Mouse (Mus musculus): Measurements from ENCODE around the gene Spata16.

Gene Spata16

GRCm38 (mm10) chr3:26970529-26970928 is 333.1 kb downstream of the Spata16 start:
- DNase-seq (ENCODE audit: low spot score), result no peak

GRCm38 (mm10) chr3:26971276-26971675 is 333.9 kb downstream of the Spata16 start:
- DNase-seq (ENCODE audit: low spot score), result no peak

DNA sequence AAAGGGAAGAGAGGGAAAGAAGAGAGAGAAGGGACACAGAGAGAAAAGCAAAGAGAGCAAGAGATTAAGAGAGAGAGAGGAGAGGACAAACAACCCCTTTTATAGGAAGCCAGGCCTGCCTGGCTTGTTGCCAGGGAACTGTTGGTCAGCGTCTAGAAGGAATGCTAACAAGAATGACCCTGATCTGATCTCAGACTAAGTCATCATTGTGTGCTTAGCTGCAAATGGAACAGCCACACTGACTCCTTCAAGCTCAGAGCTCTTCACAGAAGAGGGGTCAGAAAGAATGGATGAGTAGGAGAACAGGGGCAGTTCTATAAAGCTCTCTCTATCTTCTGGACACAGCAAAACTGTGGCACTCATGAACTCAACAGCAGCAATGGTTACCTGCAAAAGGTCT is 334.7 kb downstream of the Spata16 start:
- peak; percentile 33 for DNase-seq (ENCODE audit: low spot score)

GRCm38 (mm10) chr3:26979603-26980002 is 342.2 kb downstream of the Spata16 start:
- no peak for DNase-seq (ENCODE audit: low spot score)

DNA sequence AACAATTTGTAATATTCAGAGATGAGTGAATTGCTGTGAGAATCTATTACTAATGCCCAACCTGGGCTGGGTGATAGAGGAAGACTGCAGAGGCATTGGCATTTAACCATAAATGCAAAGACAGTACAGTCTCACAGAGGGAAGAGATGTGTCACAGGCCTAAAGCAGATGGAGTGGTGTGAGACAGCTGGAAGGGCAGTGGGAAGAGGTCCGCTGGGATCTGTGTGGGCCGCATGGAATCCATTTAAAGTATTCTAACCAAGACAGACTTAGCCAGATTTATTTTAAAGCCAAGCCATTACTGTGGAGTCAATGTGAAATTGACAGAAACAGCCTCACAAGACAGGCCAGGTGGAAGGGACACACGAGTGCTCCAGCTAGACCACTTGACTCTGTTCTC is 343.0 kb downstream of the Spata16 start:
- DNase-seq (ENCODE audit: low spot score), result no peak

GRCm38 (mm10) chr3:26981979-26982623 is 344.7 kb downstream of the Spata16 start:
- no peak for DNase-seq (ENCODE audit: low spot score)

DNA sequence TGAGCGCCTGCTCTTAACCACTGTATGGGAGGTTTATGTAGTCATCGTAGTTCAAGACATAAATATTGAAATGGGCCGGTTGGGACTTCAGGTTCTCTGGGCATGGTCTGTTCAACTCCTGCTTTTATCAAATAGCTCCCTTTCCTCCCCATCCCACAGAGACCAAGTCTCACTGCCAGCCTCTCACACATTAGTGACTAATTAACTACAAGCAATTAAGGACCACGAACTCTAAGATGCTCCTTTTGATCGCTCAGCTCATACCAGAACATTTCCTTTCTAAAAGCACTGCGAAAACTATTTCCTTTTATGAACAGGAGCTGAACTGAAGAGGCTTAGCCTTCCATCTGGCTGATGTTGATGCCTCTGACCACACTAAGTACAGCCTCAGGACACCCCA is 346.3 kb downstream of the Spata16 start:
- DNase-seq (ENCODE audit: low spot score), result no peak

DNA sequence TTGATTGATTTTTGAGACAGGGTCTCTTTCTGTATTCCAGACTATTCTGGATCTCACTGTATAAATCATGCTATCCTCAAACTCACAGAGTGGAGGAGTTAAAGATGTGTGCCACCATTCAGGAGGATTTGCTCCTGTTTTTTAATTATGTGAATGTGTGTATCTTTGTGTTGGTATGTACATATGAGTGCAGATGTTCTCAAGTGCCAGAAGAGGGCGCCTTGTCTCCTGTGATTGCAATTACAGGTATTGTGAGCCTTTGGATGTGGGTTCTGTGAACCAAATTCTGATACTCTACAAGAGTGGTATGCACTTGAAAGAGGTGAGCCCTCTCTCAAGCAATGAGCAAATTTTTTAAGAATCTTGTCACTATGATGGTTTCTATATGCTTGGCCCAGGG is 369.4 kb downstream of the Spata16 start:
- DNase-seq (ENCODE audit: low spot score), result no peak

GRCm38 (mm10) chr3:27027957-27028356 is 390.5 kb downstream of the Spata16 start:
- DNase-seq (ENCODE audit: low spot score), result peak; percentile 17

GRCm38 (mm10) chr3:27028526-27028925 is 391.1 kb downstream of the Spata16 start:
- DNase-seq (ENCODE audit: low spot score), result no peak

- DNase-seq (ENCODE audit: low spot score), result no peak
Measured at GRCm38 (mm10) chr3:27030067-27030857, 392.8 kb downstream of the Spata16 start.
